Mouse (Mus musculus): ENCODE data around the gene Zap70.

GRCm38 (mm10) chr1:36761568-36761967, at the start of gene Zap70:
- TF ChIP-seq CTCF (IDR thresholded peaks at IDR 0.05; ENCODE audit: borderline replicate concordance, insufficient read depth, low read length) (no peak), POLR2A (IDR thresholded peaks at IDR 0.05; ENCODE audit: low read depth, low read length) (no peak)

Measured in embryonic fibroblast, embryonic 13.5 days (primary cell).